Mouse (Mus musculus): ENCODE data around the gene Neurod6.
"Not testable (repeated sequence)": the region's sequence is repeated elsewhere in the genome, so short reads cannot be mapped to it uniquely, and the experiment has no call there.

Gene Neurod6

GRCm38 (mm10) chr6:55680974-55681373, at the start of gene Neurod6:
Neurod6 (minus strand) TSS chr6:55681263.
- no peak for DNase-seq

GRCm38 (mm10) chr6:55717209-55717608, 36.1 kb upstream of the Neurod6 start:
- DNase-seq, result peak; percentile 76

- no peak for DNase-seq
Measured at GRCm38 (mm10) chr6:55715446-55715845, 34.4 kb upstream of the Neurod6 start.

GRCm38 (mm10) chr6:55710913-55711312, 29.9 kb upstream of the Neurod6 start:
- DNase-seq, result not testable (repeated sequence)

- DNase-seq, result no peak
Measured at GRCm38 (mm10) chr6:55704759-55705104, 23.7 kb upstream of the Neurod6 start.

GRCm38 (mm10) chr6:55704061-55704758, 23.1 kb upstream of the Neurod6 start:
- no peak for DNase-seq

GRCm38 (mm10) chr6:55700392-55701386, 19.6 kb upstream of the Neurod6 start:
- DNase-seq, result no peak

- DNase-seq, result no peak
Measured at GRCm38 (mm10) chr6:55690015-55690531, 9.0 kb upstream of the Neurod6 start.

- DNase-seq, result no peak
Measured at GRCm38 (mm10) chr6:55683506-55683905, 2.4 kb upstream of the Neurod6 start.

- no peak for DNase-seq
Measured at GRCm38 (mm10) chr6:55682886-55683285, 1.8 kb upstream of the Neurod6 start.

GRCm38 (mm10) chr6:55678571-55679185, 2.4 kb downstream of the Neurod6 start:
- no peak for DNase-seq

GRCm38 (mm10) chr6:55677326-55677725, 3.7 kb downstream of the Neurod6 start:
- no peak for DNase-seq

GRCm38 (mm10) chr6:55676663-55677311, 4.3 kb downstream of the Neurod6 start:
- no peak for DNase-seq

- DNase-seq, result no peak
Measured at GRCm38 (mm10) chr6:55676141-55676662, 4.9 kb downstream of the Neurod6 start.

- DNase-seq, result no peak
Measured at GRCm38 (mm10) chr6:55667801-55668200, 13.3 kb downstream of the Neurod6 start.

GRCm38 (mm10) chr6:55661126-55661915, 19.7 kb downstream of the Neurod6 start:
- no peak for DNase-seq

GRCm38 (mm10) chr6:55649996-55650395, 31.1 kb downstream of the Neurod6 start:
- DNase-seq, result no peak

GRCm38 (mm10) chr6:55649581-55649980, 31.5 kb downstream of the Neurod6 start:
- DNase-seq, result no peak

- DNase-seq, result no peak
Measured at GRCm38 (mm10) chr6:55648886-55649285, 32.2 kb downstream of the Neurod6 start.

GRCm38 (mm10) chr6:55647771-55648280, 33.2 kb downstream of the Neurod6 start:
- DNase-seq, result no peak

All from lung, postnatal 36 days (tissue).